Mouse (Mus musculus): Measurements from ENCODE around the gene Zmym3.

The Zmym3 gene

DNA sequence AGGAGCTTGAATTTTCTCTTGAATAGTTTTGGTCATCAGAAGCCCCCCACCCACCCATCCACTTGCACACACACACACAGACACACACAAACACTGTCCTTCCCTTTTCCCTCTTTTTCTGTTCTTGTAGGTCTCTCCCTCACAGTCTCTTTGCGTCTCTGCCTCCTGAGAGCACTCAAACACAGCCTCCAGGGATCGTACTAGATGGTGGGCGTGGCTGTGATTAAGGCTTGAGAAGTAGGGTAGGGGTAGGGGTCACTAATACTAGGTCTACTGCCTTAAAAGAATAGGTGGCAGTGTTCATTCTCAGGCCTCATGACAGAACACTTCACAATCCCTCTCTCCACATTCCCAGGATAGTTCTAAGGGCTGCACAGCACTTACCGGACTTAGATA lies at the start of gene Zmym3:
Gene Zmym3, minus strand, starts transcription at position 150 of the 396 bp plus-strand sequence.
- no peak for DNase-seq (ENCODE audit: low read depth in 2 of 2, low spot score in 2 of 2)

DNA sequence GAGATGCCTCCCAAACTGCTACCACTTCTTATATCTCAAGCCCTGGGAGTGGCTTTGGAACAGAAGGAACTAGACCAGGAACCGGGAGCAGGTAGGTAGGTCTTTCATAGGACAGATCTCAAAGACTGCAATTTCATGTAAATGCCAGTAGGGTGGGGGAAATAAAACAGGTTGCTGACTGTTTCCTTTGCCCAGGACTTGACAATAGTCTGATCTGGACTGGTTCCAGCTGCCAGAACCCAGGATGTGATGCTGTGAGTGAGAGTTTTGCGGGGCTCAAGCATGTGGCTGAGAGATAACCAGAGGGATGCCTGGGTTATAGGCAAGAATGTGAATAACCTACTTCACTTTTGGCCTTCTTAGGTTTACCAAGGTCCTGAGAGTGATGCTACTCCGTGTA lies 30.9 kb upstream of the Zmym3 start:
- no peak for DNase-seq (ENCODE audit: low read depth in 2 of 2, low spot score in 2 of 2)

DNA sequence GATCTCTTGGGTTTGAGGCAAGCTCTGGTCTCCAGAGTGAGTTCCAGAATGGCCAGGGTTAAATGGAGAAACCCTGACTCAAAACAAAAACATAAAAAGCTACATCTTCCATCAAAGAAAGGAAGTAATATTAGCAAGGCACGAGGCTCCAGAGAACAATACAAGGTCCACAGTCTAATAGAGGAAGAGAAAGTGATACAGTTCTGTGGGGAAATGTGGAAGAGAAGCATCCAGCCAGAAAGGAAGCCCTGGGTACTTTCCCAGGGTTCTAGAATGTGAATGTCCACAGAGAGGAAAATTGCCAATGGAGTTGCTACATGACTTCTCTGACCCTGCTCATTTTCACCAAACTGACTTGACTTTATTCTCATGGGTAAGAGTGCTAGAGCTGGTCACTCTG lies 30.5 kb upstream of the Zmym3 start:
- DNase-seq (ENCODE audit: low read depth in 2 of 2, low spot score in 2 of 2), result no peak

DNA sequence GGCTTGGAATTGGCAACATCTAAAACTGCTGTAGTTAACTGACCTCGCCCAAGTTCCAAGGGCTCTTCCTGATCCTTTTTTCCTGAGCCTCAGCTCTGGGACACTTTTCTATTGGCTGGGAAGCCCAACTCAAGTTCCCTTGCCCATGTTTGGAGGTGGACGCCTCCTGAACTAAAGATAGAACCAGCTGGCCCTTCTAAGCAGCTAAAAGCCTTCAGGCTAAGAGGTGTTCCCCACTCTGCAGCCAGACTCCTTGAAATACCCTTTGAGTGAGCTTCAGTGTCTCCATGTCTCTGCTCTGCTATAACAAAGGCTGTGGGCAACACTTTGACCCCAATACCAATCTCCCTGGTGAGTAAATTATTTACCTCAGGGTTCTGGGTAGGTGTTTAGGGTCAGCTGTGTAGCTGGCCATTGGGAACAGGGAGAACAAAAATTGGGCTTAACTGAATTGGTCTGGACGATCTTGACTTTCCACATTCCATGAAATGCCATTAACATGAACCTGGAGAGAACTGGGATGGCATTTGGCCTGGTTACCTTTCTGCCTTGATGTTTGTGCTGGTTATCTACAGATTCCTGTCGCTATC lies 28.3 kb upstream of the Zmym3 start, which contains the start of gene Itgb1bp2:
Gene Itgb1bp2, plus strand, starts transcription at position 203 of the 590 bp plus-strand sequence.
- DNase-seq (ENCODE audit: low read depth in 2 of 2, low spot score in 2 of 2), result no peak

DNA sequence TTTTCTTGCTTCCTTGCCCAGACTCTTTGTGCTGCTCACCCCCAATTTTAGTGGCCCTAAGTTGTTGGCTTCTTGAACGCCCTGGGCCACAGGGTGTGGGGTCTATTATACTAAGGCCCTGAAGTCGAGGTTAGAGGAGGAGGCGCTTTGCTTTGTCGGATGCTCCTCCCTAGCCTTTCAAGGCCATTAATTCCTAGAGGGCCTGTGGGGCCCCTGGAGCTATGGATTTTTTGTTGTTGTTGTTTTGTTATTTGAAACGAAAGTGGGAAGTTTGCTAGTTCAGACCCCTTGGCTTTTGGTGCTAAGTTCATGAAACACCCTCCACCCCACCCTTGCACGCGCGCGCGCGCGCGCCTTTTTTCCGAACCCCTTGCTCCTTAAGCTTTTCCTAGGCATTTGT lies 9.3 kb upstream of the Zmym3 start:
- DNase-seq (ENCODE audit: low read depth in 2 of 2, low spot score in 2 of 2), result no peak

DNA sequence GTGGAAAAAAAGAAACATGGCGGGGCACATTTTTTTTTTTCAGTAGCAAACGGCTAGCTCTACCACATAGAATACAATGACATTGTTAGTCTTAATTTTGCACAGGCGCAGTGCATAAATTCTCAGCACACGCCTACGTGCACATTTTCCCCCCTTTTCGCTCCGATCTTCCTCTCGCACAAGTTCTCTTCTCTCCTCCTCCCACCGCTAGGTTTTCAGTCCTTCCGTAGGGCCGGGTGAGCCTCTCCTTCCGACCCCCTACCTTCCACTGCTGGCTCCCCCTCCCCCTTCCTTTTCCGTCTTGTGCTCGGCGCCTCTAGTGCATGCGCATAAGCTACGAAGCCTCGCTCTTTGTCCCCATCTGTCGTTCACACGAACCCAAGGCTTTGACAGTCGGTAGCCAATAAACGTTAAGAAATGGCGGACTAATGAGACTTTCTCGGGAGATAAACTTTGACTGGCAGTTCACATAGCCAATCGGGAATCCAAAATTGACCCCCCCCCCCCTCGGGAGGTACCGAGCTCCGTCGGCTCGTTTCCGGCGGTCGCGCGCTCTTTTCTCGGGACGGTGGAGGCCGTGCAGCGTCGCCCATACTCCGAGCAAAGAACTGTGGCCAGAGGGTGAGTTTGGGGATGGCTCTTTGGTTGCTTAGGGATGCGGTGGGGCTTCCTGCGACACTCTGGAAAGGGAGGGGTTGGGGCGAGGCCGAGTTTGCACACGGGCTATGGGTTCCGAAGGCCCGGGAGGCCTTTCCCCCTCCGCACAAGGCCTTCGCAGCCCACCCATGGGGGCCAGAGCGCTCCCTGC lies 8.7 kb upstream of the Zmym3 start, which contains the start of gene Nono:
Gene Nono, plus strand, starts transcription at position 177 of the 808 bp plus-strand sequence.
- peak; percentile 75 for DNase-seq (ENCODE audit: low read depth in 2 of 2, low spot score in 2 of 2)

DNA sequence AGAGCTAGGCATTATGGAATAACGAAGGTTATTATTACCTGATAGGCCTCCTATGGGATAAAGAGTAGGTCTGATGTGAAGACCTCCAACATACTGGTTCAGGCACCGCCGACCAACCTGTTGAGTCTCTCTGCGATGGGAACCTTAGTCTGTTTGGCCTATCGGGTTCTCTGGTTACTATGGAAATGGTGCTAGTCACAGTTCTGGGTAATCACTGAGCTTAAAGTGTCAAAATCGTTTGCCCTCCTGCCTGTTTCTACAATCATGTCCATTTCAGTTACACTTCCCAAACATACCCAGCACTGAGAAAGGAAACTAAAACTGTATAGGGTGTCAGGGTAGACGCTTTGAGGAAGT lies 8.1 kb upstream of the Zmym3 start:
- DNase-seq (ENCODE audit: low read depth in 2 of 2, low spot score in 2 of 2), result no peak

DNA sequence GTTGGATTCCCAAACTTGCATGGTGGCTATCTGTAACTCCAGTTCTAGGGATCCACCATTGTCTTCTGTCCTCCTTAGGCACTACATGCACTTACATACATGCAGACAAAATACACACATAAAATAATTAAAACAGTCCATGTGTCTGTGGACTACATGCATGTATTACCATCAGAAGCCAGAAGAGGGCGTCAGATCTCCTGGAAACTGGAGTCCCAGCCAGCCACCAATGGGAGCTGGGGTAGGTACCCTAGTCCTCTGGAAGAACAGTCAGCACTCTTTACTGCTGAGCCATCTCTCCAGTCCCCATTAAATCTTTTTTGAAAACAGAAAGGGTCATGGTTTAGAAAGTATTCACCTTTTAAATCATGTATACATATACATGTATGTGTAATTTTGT lies 7.1 kb upstream of the Zmym3 start:
- DNase-seq (ENCODE audit: low read depth in 2 of 2, low spot score in 2 of 2), result peak; percentile 3 to 29

DNA sequence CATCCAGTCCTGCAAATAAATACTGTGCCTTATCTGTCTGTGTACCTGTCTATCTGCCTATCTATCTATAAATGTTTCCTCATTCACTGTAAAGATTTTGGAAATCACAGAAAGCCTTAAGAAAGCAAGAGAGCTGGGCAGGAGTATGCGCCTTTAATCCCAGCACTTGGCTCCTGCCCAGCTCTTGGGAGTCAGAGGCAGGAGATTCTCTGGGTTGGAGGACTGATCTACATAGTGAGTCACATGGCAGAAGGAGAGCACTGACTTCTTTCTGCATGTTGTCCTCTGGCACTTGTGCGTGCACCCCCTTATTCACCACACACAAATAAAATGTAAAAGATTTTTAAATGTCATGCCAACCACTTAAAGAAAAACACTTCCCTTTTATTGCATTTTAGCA lies 2.8 kb upstream of the Zmym3 start:
- no peak for DNase-seq (ENCODE audit: low read depth in 2 of 2, low spot score in 2 of 2)

DNA sequence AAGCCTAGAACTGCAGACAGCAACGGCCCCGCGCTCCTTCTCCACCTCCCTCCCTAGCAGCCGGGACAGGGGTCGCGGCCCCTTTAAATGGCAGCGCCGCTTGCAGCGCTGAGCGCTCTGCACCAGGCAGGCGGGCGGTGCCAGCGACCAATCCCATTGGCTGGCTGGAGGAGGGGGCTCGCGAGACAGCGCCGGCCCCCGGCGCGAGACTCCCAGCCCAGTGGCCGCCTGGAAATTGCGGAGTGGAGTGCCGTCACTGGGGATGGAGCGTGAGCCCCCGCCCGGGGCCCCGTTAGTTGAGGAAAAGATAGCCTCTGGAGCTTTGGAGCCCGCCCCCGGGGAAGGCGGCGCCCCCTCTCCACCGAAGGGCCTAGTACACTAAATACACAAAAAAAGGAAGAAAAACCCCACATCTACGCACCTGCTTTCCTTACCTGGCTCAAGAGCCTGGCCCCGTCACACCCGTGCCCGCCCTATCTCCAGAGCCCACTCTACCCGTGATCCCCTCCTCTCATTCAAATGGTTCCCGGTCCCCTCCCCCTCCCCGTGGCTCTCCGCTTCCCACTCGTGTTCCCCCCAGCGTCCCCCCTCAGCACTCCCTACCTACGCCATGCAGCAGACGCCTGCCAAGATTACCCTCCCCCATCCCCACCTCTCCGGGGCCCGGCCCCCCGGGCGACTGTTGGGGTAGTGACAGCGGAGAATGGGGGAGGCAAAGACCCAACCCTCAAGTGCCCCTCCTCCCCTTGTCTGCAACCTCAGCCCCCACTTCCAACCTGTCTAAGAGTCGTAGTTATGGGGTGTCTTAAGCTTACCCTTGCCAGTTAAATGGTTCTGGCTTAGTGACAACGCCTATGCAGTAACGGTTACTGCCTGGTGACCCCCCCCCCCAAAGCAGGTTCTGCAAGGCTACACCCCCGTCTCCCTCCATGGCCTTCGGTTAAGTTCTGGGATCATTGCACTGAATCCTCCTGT lies 637 bp downstream of the Zmym3 start:
- peak; percentile 73 to 75 for DNase-seq (ENCODE audit: low read depth in 2 of 2, low spot score in 2 of 2)

DNA sequence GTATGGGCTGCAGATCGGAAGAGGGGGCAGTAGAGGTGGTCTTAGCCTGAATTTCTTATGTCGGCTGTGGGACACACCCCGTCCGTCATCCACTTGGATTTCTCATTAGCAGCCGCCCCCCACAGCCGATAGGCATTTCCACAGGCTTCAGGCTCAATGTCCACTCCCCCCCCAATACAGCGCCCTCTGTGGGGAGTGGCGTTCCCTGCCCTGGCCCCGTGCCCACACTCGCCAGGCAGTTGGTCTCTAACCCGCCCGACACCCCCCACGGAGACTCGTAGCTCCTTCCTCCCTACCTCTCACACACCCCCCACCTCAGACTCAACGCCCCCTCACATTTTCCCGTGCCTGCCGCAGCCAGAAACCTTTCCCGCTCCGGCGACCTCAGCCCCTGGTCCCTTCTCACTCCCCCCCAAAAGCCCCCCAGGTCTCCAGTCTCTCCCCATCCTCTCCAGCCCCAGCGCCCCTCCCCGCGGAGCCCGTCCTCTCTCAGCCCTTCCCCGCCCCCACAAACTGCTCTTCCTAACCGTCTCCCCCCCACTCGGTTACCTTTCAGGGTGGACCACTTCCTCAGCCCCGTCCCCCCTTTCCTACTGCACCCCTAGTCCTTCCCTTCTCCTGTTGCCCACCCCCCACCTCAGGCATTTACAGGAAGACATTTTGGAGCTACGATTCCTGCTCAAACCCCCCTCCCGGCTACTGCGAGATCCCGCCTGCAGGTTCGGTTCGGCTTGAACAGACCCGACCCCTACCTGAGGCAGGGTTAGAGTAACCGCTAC lies 1.5 kb downstream of the Zmym3 start:
- DNase-seq (ENCODE audit: low read depth in 2 of 2, low spot score in 2 of 2), result peak; percentile 2 to 8

DNA sequence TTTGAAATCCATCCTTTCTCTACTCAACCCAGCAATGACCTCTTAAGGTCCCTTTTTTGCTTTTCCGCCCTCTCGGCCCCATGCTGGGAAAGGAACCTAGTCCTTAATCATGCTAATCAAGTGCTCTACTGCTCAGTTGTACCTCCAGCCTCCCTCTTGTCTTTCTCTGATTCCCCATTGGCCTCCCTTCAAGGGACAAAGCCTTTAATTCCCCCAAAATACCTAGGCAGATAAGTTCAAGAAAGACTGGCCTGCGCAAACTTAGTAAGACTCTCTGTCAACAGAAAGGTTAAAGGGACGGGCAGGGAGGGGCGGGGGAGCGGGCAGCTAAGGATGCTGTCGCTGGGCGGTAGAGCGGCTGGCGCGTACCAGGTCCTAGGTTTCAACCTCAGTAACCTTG lies 24.2 kb downstream of the Zmym3 start:
- no peak for DNase-seq (ENCODE audit: low read depth in 2 of 2, low spot score in 2 of 2)

DNA sequence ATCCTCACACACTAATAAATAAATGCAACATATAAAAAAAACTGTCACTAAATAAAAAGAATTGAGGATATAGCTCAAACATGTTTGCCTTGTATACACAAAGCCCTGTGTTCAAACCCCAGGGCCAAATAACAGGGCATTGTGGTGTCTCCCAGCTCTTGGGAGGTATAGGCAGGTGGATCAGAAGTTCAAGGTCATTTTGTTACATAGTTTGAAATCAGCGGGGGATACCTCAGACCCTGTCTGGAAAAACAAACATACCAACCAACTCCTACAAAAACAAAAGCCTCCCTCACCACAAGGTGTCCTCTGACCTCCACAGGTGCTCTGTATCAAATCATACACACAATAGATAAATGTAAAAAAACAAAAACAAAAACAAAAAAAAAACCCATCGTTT lies 26.3 kb downstream of the Zmym3 start:
- DNase-seq (ENCODE audit: low read depth in 2 of 2, low spot score in 2 of 2), result no peak

DNA sequence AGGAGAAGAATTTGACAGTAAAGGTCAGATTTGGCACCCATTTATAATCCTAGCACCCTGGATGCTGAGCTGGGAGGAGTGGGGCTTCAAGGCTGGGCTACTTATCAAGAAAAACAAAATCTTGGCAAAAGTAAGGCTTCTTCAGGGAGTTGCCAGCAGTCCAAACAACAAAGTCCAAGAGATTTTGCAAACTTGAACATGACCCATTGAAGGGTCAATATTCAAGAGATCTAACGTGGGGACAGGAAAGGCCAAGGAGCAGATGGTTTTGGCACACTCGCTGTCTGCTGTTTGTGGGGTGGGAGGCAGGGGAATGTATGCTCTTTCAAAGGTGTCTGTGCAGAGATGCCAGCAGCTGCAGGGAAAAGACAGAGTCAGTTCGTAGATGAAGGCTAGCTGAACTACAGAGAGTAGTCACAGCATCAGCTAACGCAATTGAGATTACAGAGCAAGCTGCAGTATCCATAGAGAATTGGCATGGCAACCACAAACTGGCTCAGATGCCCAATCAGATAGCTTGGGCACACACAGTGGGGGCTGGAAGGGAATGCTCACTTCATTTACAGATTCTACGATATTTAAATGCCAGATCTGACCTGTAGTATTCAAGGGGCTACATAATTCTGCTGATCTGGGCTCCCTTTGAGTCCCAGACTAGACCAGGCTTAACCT lies 31.6 kb downstream of the Zmym3 start:
- no peak for DNase-seq (ENCODE audit: low read depth in 2 of 2, low spot score in 2 of 2)

DNA sequence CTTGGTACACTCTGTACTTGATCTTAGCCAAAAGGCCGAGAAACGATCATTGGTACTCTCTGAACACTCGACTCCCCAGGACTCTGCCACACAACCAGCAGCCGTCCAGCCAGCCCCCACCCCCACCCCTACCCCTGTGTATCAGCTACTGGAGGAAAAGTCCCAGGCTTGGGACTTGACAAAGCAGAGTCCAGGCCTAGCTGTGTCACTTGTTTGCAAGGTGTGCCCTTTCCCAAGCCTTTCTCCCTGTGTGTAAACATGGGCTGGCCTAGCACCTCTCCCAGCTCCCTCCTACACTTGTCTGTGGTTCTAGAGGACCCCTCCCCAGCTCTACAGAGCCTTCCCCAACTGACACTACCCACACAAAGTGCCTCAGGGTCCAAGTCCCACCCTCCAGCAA lies 34.4 kb downstream of the Zmym3 start:
- no peak for DNase-seq (ENCODE audit: low read depth in 2 of 2, low spot score in 2 of 2)

DNA sequence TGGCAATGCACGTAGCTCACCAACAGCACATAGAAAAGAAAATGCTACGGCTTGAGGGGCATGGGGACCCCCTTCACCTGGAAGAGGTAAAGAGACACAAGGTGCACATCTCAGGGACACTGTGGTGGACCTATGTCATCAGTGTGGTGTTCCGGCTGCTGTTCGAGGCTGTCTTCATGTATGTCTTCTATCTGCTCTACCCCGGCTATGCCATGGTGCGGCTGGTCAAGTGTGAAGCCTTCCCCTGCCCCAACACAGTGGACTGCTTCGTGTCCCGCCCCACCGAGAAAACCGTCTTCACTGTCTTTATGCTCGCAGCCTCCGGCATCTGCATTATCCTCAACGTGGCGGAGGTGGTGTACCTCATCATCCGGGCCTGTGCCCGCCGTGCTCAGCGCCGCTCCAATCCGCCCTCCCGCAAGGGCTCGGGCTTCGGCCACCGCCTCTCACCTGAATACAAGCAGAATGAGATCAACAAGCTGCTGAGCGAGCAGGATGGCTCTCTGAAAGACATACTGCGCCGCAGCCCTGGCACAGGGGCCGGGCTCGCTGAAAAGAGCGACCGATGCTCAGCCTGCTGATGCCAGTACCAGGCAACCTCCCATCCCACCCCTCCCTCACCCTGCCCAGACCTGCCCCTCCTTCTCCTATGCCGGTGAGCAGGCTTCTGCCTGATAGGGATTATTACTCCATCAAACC lies 36.1 kb downstream of the Zmym3 start:
- no peak for DNase-seq (ENCODE audit: low read depth in 2 of 2, low spot score in 2 of 2)

DNA sequence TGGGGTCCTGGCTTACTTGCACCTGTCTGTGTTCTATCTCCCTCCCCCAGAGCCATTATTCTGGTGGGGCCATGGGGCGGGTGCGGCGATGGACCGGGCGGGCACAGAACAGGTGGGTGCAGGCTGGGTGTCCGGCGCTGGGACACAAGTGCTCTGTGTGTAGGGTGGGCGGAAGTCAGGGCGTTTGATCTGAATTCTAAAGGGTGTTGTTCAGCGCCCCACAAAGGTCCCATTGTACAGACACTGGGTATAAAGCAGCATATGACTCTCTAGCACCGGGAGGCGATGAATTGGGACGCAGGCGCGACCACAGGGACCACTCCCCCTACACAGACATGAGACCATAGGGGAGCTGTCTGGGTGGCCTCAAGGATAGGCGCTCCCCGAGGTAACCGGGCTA lies 37.2 kb downstream of the Zmym3 start:
- DNase-seq (ENCODE audit: low read depth in 2 of 2, low spot score in 2 of 2), result no peak

DNA sequence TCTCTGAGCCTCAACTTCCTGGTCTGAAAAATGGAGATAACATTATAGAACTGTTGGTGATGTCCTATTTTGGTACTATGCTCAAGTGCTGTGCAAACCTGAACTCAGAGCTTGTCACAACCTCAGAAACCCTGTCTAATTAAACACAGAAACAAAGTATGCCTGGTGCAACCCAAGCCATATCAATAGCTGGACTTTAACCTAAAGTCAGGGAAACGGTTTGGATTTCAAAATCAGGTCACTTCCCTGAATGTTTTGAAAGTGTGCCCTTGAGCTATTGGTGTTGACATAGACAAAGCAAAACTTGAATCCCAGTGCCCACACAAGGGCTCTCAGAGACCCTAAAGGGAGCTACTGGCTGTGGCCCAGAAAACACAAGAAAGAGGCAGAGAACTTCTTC lies 40.9 kb downstream of the Zmym3 start:
- no peak for DNase-seq (ENCODE audit: low read depth in 2 of 2, low spot score in 2 of 2)

DNA sequence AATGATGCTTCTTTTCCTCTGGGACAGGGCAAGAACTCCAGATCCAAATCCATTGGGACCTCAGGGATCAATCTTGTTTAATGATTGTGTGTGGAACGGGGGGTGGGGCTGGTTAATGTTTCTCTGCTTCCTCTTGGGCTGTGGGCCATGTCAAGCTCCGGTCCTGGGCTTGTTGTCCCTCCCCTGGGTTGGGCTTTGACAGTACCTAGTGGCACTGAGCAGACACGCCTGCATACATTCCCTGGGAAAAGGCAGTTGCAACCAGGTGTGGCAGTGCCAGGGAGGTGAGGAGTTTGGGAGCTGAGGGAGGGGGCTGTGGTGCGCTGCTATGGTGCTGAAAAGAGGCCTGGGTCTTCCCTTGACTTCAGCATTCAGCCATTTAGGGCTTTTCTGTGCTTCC lies 43.6 kb downstream of the Zmym3 start:
- DNase-seq (ENCODE audit: low read depth in 2 of 2, low spot score in 2 of 2), result no peak

Data from CD8-positive naive resting alpha-beta T cell, adult 2 months (primary cell).